Mouse (Mus musculus) lung, postnatal 0 days (tissue): ENCODE measurements at regions not wholly inside any gene's neighbourhood (a gene's known extent, or its start where the extent isn't known, plus 50 kb on each side); places are given as distances from the start of the nearest gene placed in this dataset.
"Not testable (repeated sequence)": the region's sequence is repeated elsewhere in the genome, so short reads cannot be mapped to it uniquely, and the experiment has no call there.

ENCODE experiments used
- CTCF ChIP-seq: IDR thresholded peaks from 2 replicates; pipeline ENCODE4 v1.5.1; 2016; ENCODE audit warnings: antibody characterized with exemption, mild to moderate bottlenecking
- EP300 ChIP-seq: IDR thresholded peaks from 2 replicates; pipeline ENCODE4 v1.6.1; 2016; ENCODE audit warnings: antibody characterized with exemption, mild to moderate bottlenecking, control low read depth

GRCm38 (mm10) chr9:92836156-92836555 is 294.1 kb downstream of the Plod2 start:
- TF ChIP-seq EP300, CTCF: not testable (repeated sequence)
